Mouse (Mus musculus): ENCODE data around the gene Cttnbp2. TPM values are rescaled to one million over a fixed set of nuclear protein-coding genes. Genes with fewer than 3 reads are reported as not detected.

The Cttnbp2 gene
- total RNA-seq, 1 experiment from 2014 or later: 80.4 TPM

Small RNA genes within 50 kb of the gene (microRNA-seq; reads per million reads assigned to microRNA genes)
- 0 reads per million in 2 experiments for gene Gm26233

All from adrenal gland, postnatal 14 days (tissue).